Mouse (Mus musculus) intestine, embryonic 15.5 days (tissue): ENCODE measurements around the gene Abcc4. TPM values are rescaled to one million over a fixed set of nuclear protein-coding genes. Genes with fewer than 3 reads are reported as not detected.
"Not testable (repeated sequence)": the region's sequence is repeated elsewhere in the genome, so short reads cannot be mapped to it uniquely, and the experiment has no call there.

Experiments used
- ATAC-seq: fragments of 200-750 bp; cut with Nextera tagmentation; 2 replicates; pipeline ENCODE4 v1.8.0; 2017; ENCODE audit warnings: moderate TSS enrichment, moderate library complexity
- H3K27ac ChIP-seq: fragments of 300-500 bp; sonication (generic); 2 replicates; pipeline ENCODE4 v1.5.1; 2015; ENCODE audit warnings: mild to moderate bottlenecking, inconsistent platforms
- H3K27me3 ChIP-seq: fragments of 300-500 bp; sonication (generic); replicated peaks from 2 replicates; pipeline ENCODE4 v1.6.1; 2015; ENCODE audit warnings: inconsistent platforms
- H3K36me3 ChIP-seq: fragments of 300-500 bp; sonication (generic); 2 replicates; pipeline ENCODE4 v1.6.1; 2015; ENCODE audit warnings: inconsistent platforms
- H3K4me1 ChIP-seq: fragments of 300-500 bp; sonication (generic); replicated peaks from 2 replicates; pipeline ENCODE4 v1.6.1; 2015; ENCODE audit warnings: inconsistent platforms
- H3K4me2 ChIP-seq: fragments of 300-500 bp; sonication (generic); replicated peaks from 2 replicates; pipeline ENCODE4 v1.6.1; 2015; ENCODE audit warnings: mild to moderate bottlenecking, inconsistent platforms
- H3K4me3 ChIP-seq: fragments of 300-500 bp; sonication (generic); replicated peaks from 2 replicates; pipeline ENCODE4 v1.5.1; 2015; ENCODE audit warnings: inconsistent platforms
- H3K9ac ChIP-seq: fragments of 300-500 bp; sonication (generic); 2 replicates; pipeline ENCODE4 v1.6.1; 2015; ENCODE audit warnings: inconsistent platforms
- H3K9me3 ChIP-seq: fragments of 300-500 bp; sonication (generic); 2 replicates; pipeline ENCODE4 v1.6.1; 2016; ENCODE audit warnings: inconsistent platforms
- WGBS: fragments of 180-500 bp; shearing (Covaris S2); methylation state at CpG from one replicate; pipeline ENCODE4 v1.1.7; 2015; 5-methylcytosine and 5-hydroxymethylcytosine counted together
- polyA plus RNA-seq: library from polyadenylated mRNA; unstranded; fragments of >200 nt; fragmentation: Nextera tagmentation; extraction: Ambion mirVana; gene quantifications from 2 replicates; pipeline ENCODE4 v1.2.1, GENCODE M21; 2015

The Abcc4 gene
- polyA plus RNA-seq, 1 experiment from 2014 or later, result 2.2 TPM

- 80% methylated on average over 5 of the region's 5 CpGs for WGBS
- no peak for ATAC-seq
Observed at GRCm38 (mm10) chr14:118552390-118552789, 153.6 kb downstream of the Abcc4 start.

GRCm38 (mm10) chr14:118551725-118552285 is 154.2 kb downstream of the Abcc4 start:
- H3K9ac ChIP-seq, result no peak overlapping the region; the same call in 1 of the 2 replicates
- no peaks in the 10 kb centered on the region for H3K27me3 ChIP-seq
- peak; percentile 49 for ATAC-seq
- no peak overlapping the region for H3K27ac ChIP-seq
- H3K4me2 ChIP-seq, result peak overlapping the region; percentile 52
- H3K36me3 ChIP-seq, result no peaks in the 10 kb centered on the region
- peak overlapping the region; percentile 15 for H3K4me3 ChIP-seq
- H3K4me1 ChIP-seq, result no peaks in the 10 kb centered on the region
- no peaks in the 10 kb centered on the region for H3K9me3 ChIP-seq
- WGBS, result 13% methylated on average over 24 of the region's 24 CpGs

More at GRCm38 (mm10) chr14:118552390-118552789, 153.6 kb downstream of the Abcc4 start:
- no peaks in the 10 kb centered on the region for H3K27me3 ChIP-seq
- no peak overlapping the region for H3K27ac ChIP-seq
- H3K9me3 ChIP-seq, result no peaks in the 10 kb centered on the region
- no peaks in the 10 kb centered on the region for H3K36me3 ChIP-seq
- H3K9ac ChIP-seq, result no peak overlapping the region
- no peak overlapping the region; the same call in 1 of the 2 replicates for H3K4me2 ChIP-seq
- H3K4me1 ChIP-seq, result no peaks in the 10 kb centered on the region
- no peak overlapping the region for H3K4me3 ChIP-seq

- no peak for ATAC-seq
- H3K4me1 ChIP-seq, result no peaks in the 10 kb centered on the region
- peak overlapping the region; percentile 52 for H3K4me2 ChIP-seq
- no peaks in the 10 kb centered on the region for H3K36me3 ChIP-seq
- H3K9ac ChIP-seq, result no peak overlapping the region; the same call in 1 of the 2 replicates
- no peaks in the 10 kb centered on the region for H3K9me3 ChIP-seq
- no peak overlapping the region for H3K27ac ChIP-seq
- H3K4me3 ChIP-seq, result peak overlapping the region; percentile 15; the same call in 1 of the 2 replicates
- 31% methylated on average over 18 of the region's 18 CpGs for WGBS
- H3K27me3 ChIP-seq, result no peaks in the 10 kb centered on the region
Observed at GRCm38 (mm10) chr14:118551061-118551724, 154.8 kb downstream of the Abcc4 start.

GRCm38 (mm10) chr14:118544493-118544892 is 161.5 kb downstream of the Abcc4 start:
- Histone ChIP-seq H3K4me2 (no peak overlapping the region), H3K36me3 (no peaks in the 10 kb centered on the region), H3K9ac (no peak overlapping the region), H3K4me3 (no peak overlapping the region), H3K9me3 (no peaks in the 10 kb centered on the region), H3K4me1 (no peaks in the 10 kb centered on the region), H3K27me3 (no peaks in the 10 kb centered on the region), H3K27ac (no peak overlapping the region)
- 81% methylated on average over 6 of the region's 6 CpGs for WGBS
- ATAC-seq, result no peak

GRCm38 (mm10) chr14:118542947-118543346 is 163.1 kb downstream of the Abcc4 start:
- no peak overlapping the region for H3K9ac ChIP-seq
- no peaks in the 10 kb centered on the region for H3K9me3 ChIP-seq
- no peaks in the 10 kb centered on the region for H3K36me3 ChIP-seq
- no peak overlapping the region for H3K4me3 ChIP-seq
- no peaks in the 10 kb centered on the region for H3K4me1 ChIP-seq
- no peaks in the 10 kb centered on the region for H3K27me3 ChIP-seq
- ATAC-seq, result no peak
- H3K4me2 ChIP-seq, result no peak overlapping the region
- no peak overlapping the region for H3K27ac ChIP-seq
- WGBS, result 83% methylated on average over 9 of the region's 9 CpGs

- Histone ChIP-seq H3K9ac (no peak overlapping the region), H3K27ac (no peak overlapping the region), H3K4me1 (0 out of 2 replicates have a peak, but pooled peaks cover 3% of the 10 kb centered on the region), H3K4me3 (no peak overlapping the region), H3K36me3 (no peaks in the 10 kb centered on the region), H3K4me2 (no peak overlapping the region), H3K9me3 (no peaks in the 10 kb centered on the region), H3K27me3 (no peaks in the 10 kb centered on the region)
- 91% methylated on average over 3 of the region's 3 CpGs for WGBS
- no peak for ATAC-seq
Observed at GRCm38 (mm10) chr14:118531539-118531938, 174.5 kb downstream of the Abcc4 start.

GRCm38 (mm10) chr14:118514280-118515031 is 191.6 kb downstream of the Abcc4 start:
- 55% methylated on average over 9 of the region's 9 CpGs for WGBS
- Histone ChIP-seq H3K27me3 (no peaks in the 10 kb centered on the region), H3K4me3 (no peak overlapping the region), H3K36me3 (no peaks in the 10 kb centered on the region), H3K4me1 (no peaks in the 10 kb centered on the region), H3K9me3 (no peaks in the 10 kb centered on the region), H3K27ac (no peak overlapping the region), H3K4me2 (no peak overlapping the region), H3K9ac (no peak overlapping the region)
- no peak for ATAC-seq

- H3K27me3 ChIP-seq, H3K36me3 ChIP-seq, H3K4me1 ChIP-seq, H3K4me3 ChIP-seq, H3K9me3 ChIP-seq, H3K4me2 ChIP-seq, ATAC-seq, H3K27ac ChIP-seq, H3K9ac ChIP-seq: not testable (repeated sequence)
- WGBS, result 94% methylated on average over 6 of the region's 6 CpGs
Observed at GRCm38 (mm10) chr14:118511715-118512114, 194.3 kb downstream of the Abcc4 start.

GRCm38 (mm10) chr14:118510793-118511192 is 195.2 kb downstream of the Abcc4 start:
- Histone ChIP-seq H3K4me1 (peaks cover 4% of the 10 kb centered on the region; the same call in 1 of the 2 replicates), H3K4me2 (no peak overlapping the region), H3K9ac (no peak overlapping the region), H3K27me3 (no peaks in the 10 kb centered on the region), H3K4me3 (no peak overlapping the region), H3K27ac (no peak overlapping the region), H3K36me3 (no peaks in the 10 kb centered on the region), H3K9me3 (no peaks in the 10 kb centered on the region)
- WGBS, result 86% methylated on average over 2 of the region's 2 CpGs
- ATAC-seq, result no peak

GRCm38 (mm10) chr14:118510216-118510615 is 195.8 kb downstream of the Abcc4 start:
- WGBS, result 82% methylated on average over 5 of the region's 5 CpGs
- peaks cover 4% of the 10 kb centered on the region; the same call in 1 of the 2 replicates for H3K4me1 ChIP-seq
- H3K9ac ChIP-seq, result no peak overlapping the region
- no peak overlapping the region for H3K27ac ChIP-seq
- no peak overlapping the region for H3K4me2 ChIP-seq
- no peaks in the 10 kb centered on the region for H3K36me3 ChIP-seq
- no peaks in the 10 kb centered on the region for H3K9me3 ChIP-seq
- H3K27me3 ChIP-seq, result no peaks in the 10 kb centered on the region
- no peak overlapping the region for H3K4me3 ChIP-seq
- no peak for ATAC-seq

- no peaks in the 10 kb centered on the region for H3K9me3 ChIP-seq
- peaks cover 4% of the 10 kb centered on the region; the same call in 1 of the 2 replicates for H3K4me1 ChIP-seq
- no peak overlapping the region for H3K9ac ChIP-seq
- H3K27ac ChIP-seq, result no peak overlapping the region
- H3K4me2 ChIP-seq, result no peak overlapping the region
- H3K36me3 ChIP-seq, result no peaks in the 10 kb centered on the region
- WGBS, result 88% methylated on average over 14 of the region's 14 CpGs
- no peak for ATAC-seq
- no peaks in the 10 kb centered on the region for H3K27me3 ChIP-seq
- H3K4me3 ChIP-seq, result no peak overlapping the region
Observed at GRCm38 (mm10) chr14:118507829-118508228, 198.2 kb downstream of the Abcc4 start.

GRCm38 (mm10) chr14:118506591-118507146 is 199.3 kb downstream of the Abcc4 start:
- Histone ChIP-seq H3K27me3 (no peaks in the 10 kb centered on the region), H3K4me2 (peak overlapping the region; percentile 7; the same call in 1 of the 2 replicates), H3K4me3 (no peak overlapping the region), H3K4me1 (peaks cover 4% of the 10 kb centered on the region; the same call in 1 of the 2 replicates), H3K9me3 (no peaks in the 10 kb centered on the region), H3K36me3 (no peaks in the 10 kb centered on the region), H3K27ac (no peak overlapping the region), H3K9ac (no peak overlapping the region)
- ATAC-seq, result peak; percentile 71
- 39% methylated on average over 14 of the region's 14 CpGs for WGBS
